Mouse (Mus musculus) forebrain, embryonic 14.5 days (tissue): ENCODE measurements around the gene Ufc1. TPM values are rescaled to one million over a fixed set of nuclear protein-coding genes. Genes with fewer than 3 reads are reported as not detected.
A peak's percentile ranks its signal among the peaks of the same experiment; 100 is the strongest.

Experiments used
- ATAC-seq: fragments of 200-750 bp; cut with Nextera tagmentation; 2 replicates; pipeline ENCODE4 v1.8.0; 2017; ENCODE audit warnings: mild to moderate bottlenecking, moderate library complexity
- DNase-seq: peaks from one replicate; pipeline ENCODE4 v3.0.0-alpha.2; 2015; ENCODE audit warnings: low spot score
- H3K27ac ChIP-seq: fragments of 300-500 bp; sonication (generic); 2 replicates; pipeline ENCODE4 v1.5.1; 2014; ENCODE audit warnings: low read depth, mild to moderate bottlenecking, control low read depth, low read length, moderate library complexity
- H3K27me3 ChIP-seq: fragments of 300-500 bp; sonication (generic); replicated peaks from 2 replicates; pipeline ENCODE4 v1.6.1; 2014; ENCODE audit warnings: low read length, control low read depth, mixed read lengths; ENCODE audit not compliant: control insufficient read depth, insufficient read depth
- H3K36me3 ChIP-seq: fragments of 300-500 bp; sonication (generic); 2 replicates; pipeline ENCODE4 v1.6.1; 2014; ENCODE audit warnings: low read length, control low read depth; ENCODE audit not compliant: control insufficient read depth, insufficient read depth
- H3K4me1 ChIP-seq: fragments of 300-500 bp; sonication (generic); 2 replicates; pipeline ENCODE4 v1.6.1; 2014; ENCODE audit warnings: antibody characterized with exemption, low read length, control low read depth; ENCODE audit not compliant: control insufficient read depth, insufficient read depth
- H3K4me2 ChIP-seq: fragments of 300-500 bp; sonication (generic); 2 replicates; pipeline ENCODE4 v1.6.1; 2014; ENCODE audit warnings: mild to moderate bottlenecking, control low read depth, low read length
- H3K4me3 ChIP-seq: fragments of 300-500 bp; sonication (generic); 2 replicates; pipeline ENCODE4 v1.5.1; 2014; ENCODE audit warnings: low read depth, low read length, control low read depth
- H3K9ac ChIP-seq: fragments of 300-500 bp; sonication (generic); 2 replicates; pipeline ENCODE4 v1.6.1; 2014; ENCODE audit warnings: mild to moderate bottlenecking, low read length, control low read depth, moderate library complexity
- H3K9me3 ChIP-seq: fragments of 300-500 bp; sonication (generic); replicated peaks from 2 replicates; pipeline ENCODE4 v1.6.1; 2016; ENCODE audit warnings: low read length, control low read depth, mixed read lengths; ENCODE audit not compliant: control insufficient read depth
- WGBS: fragments of 180-500 bp; shearing (Covaris S2); extraction: QIAGEN DNeasy Blood & Tissue Kit; methylation state at CpG from one replicate; pipeline ENCODE4 v1.1.7; 2014; 5-methylcytosine and 5-hydroxymethylcytosine counted together
- polyA plus RNA-seq: library from polyadenylated mRNA; unstranded; fragments of >200 nt; fragmentation: Nextera tagmentation; extraction: Ambion mirVana; gene quantifications from 2 replicates; pipeline ENCODE4 v1.2.1, GENCODE M21; 2014

The Ufc1 gene
- polyA plus RNA-seq, 1 experiment from 2014 or later = 127 TPM

- Histone ChIP-seq H3K27ac (no peak overlapping the region), H3K4me1 (peaks cover 11% of the 10 kb centered on the region), H3K9ac (no peak overlapping the region), H3K27me3 (no peaks in the 10 kb centered on the region), H3K4me3 (no peak overlapping the region), H3K4me2 (no peak overlapping the region), H3K9me3 (no peaks in the 10 kb centered on the region), H3K36me3 (peaks cover 69% of the 10 kb centered on the region)
- no peak for DNase-seq
- no peak for ATAC-seq
- 86% methylated on average over 10 of the region's 10 CpGs for WGBS
Observed at GRCm38 (mm10) chr1:171277736-171278135, 17.1 kb downstream of the Ufc1 start.

GRCm38 (mm10) chr1:171276110-171276748 is 18.6 kb downstream of the Ufc1 start:
- H3K36me3 ChIP-seq = peaks cover 70% of the 10 kb centered on the region
- WGBS = 92% methylated on average over 14 of the region's 14 CpGs

GRCm38 (mm10) chr1:171275144-171275734 is 19.6 kb downstream of the Ufc1 start:
- DNase-seq (no peak), ATAC-seq (no peak)
- no peak overlapping the region for H3K27ac ChIP-seq
- H3K9me3 ChIP-seq = no peaks in the 10 kb centered on the region
- H3K4me2 ChIP-seq = no peak overlapping the region
- no peak overlapping the region for H3K9ac ChIP-seq
- no peak overlapping the region for H3K4me3 ChIP-seq
- no peaks in the 10 kb centered on the region for H3K27me3 ChIP-seq
- peaks cover 13% of the 10 kb centered on the region for H3K4me1 ChIP-seq
- peaks cover 70% of the 10 kb centered on the region for H3K36me3 ChIP-seq
- WGBS = 76% methylated on average over 11 of the region's 11 CpGs

More at GRCm38 (mm10) chr1:171276110-171276748, 18.6 kb downstream of the Ufc1 start:
- H3K27me3 ChIP-seq = no peaks in the 10 kb centered on the region
- ATAC-seq = no peak
- H3K4me3 ChIP-seq = no peak overlapping the region
- no peak overlapping the region for H3K4me2 ChIP-seq
- no peak overlapping the region for H3K27ac ChIP-seq
- no peak for DNase-seq
- H3K4me1 ChIP-seq = peaks cover 12% of the 10 kb centered on the region
- no peak overlapping the region for H3K9ac ChIP-seq
- H3K9me3 ChIP-seq = no peaks in the 10 kb centered on the region

- H3K4me1 ChIP-seq = peaks cover 12% of the 10 kb centered on the region; the same call in 1 of the 2 replicates
- no peaks in the 10 kb centered on the region for H3K9me3 ChIP-seq
- ATAC-seq = no peak
- 93% methylated on average over 12 of the region's 12 CpGs for WGBS
- peaks cover 70% of the 10 kb centered on the region for H3K36me3 ChIP-seq
- no peak overlapping the region for H3K4me3 ChIP-seq
- H3K27me3 ChIP-seq = no peaks in the 10 kb centered on the region
- no peak for DNase-seq
- no peak overlapping the region for H3K27ac ChIP-seq
- H3K9ac ChIP-seq = no peak overlapping the region
- no peak overlapping the region for H3K4me2 ChIP-seq
Observed at GRCm38 (mm10) chr1:171274171-171274570, 20.7 kb downstream of the Ufc1 start.

- H3K4me2 ChIP-seq = no peak overlapping the region
- H3K36me3 ChIP-seq = peaks cover 53% of the 10 kb centered on the region
- WGBS = 92% methylated on average over 3 of the region's 3 CpGs
- DNase-seq (no peak), ATAC-seq (no peak)
- H3K4me1 ChIP-seq = peaks cover 12% of the 10 kb centered on the region; the same call in 1 of the 2 replicates
- H3K9me3 ChIP-seq = no peaks in the 10 kb centered on the region
- H3K4me3 ChIP-seq = no peak overlapping the region
- H3K27me3 ChIP-seq = no peaks in the 10 kb centered on the region
- H3K9ac ChIP-seq = no peak overlapping the region
- H3K27ac ChIP-seq = no peak overlapping the region
Observed at GRCm38 (mm10) chr1:171272086-171272485, 22.7 kb downstream of the Ufc1 start.

- no peak overlapping the region for H3K4me3 ChIP-seq
- ATAC-seq (no peak), DNase-seq (no peak)
- H3K9me3 ChIP-seq = no peaks in the 10 kb centered on the region
- peak overlapping the region; percentile 95; the same call in 1 of the 2 replicates for H3K4me2 ChIP-seq
- no peak overlapping the region for H3K9ac ChIP-seq
- H3K36me3 ChIP-seq = peaks cover 49% of the 10 kb centered on the region
- H3K27ac ChIP-seq = no peak overlapping the region
- no peaks in the 10 kb centered on the region for H3K27me3 ChIP-seq
- H3K4me1 ChIP-seq = peaks cover 12% of the 10 kb centered on the region; the same call in 1 of the 2 replicates
- WGBS = 78% methylated on average over 10 of the region's 10 CpGs
Observed at GRCm38 (mm10) chr1:171271622-171272021, 23.2 kb downstream of the Ufc1 start.

GRCm38 (mm10) chr1:171271196-171271595 is 23.6 kb downstream of the Ufc1 start:
- 57% methylated on average over 9 of the region's 9 CpGs for WGBS
- Histone ChIP-seq H3K4me2 (peak overlapping the region; percentile 95), H3K27ac (no peak overlapping the region), H3K27me3 (no peaks in the 10 kb centered on the region), H3K9ac (peak overlapping the region; percentile 86), H3K4me3 (peak overlapping the region; percentile 82), H3K36me3 (peaks cover 44% of the 10 kb centered on the region), H3K9me3 (no peaks in the 10 kb centered on the region), H3K4me1 (peaks cover 12% of the 10 kb centered on the region; the same call in 1 of the 2 replicates)
- no peak for DNase-seq
- no peak for ATAC-seq

- Histone ChIP-seq H3K9ac (peak overlapping the region; percentile 86), H3K4me2 (peak overlapping the region; percentile 95), H3K4me1 (peaks cover 12% of the 10 kb centered on the region; the same call in 1 of the 2 replicates), H3K4me3 (peak overlapping the region; percentile 82), H3K9me3 (no peaks in the 10 kb centered on the region), H3K27ac (peak overlapping the region; percentile 58; the same call in 1 of the 2 replicates), H3K36me3 (peaks cover 38% of the 10 kb centered on the region), H3K27me3 (no peaks in the 10 kb centered on the region)
- under 1% methylated on average over 19 of the region's 19 CpGs for WGBS
- DNase-seq (no peak), ATAC-seq (peak; percentile 73)
Observed at GRCm38 (mm10) chr1:171270573-171270900, 24.3 kb downstream of the Ufc1 start.
